Mouse (Mus musculus) heart, embryonic 12.5 days (tissue): Measurements from ENCODE around the gene 1600014C10Rik. TPM values are rescaled to one million over a fixed set of nuclear protein-coding genes. Genes with fewer than 3 reads are reported as not detected.

Experiments used
- ATAC-seq: fragments of 200-750 bp; cut with Nextera tagmentation; 2 replicates; pipeline ENCODE4 v1.8.0; 2017; ENCODE audit warnings: moderate TSS enrichment, moderate library complexity; ENCODE audit not compliant: insufficient number of reproducible peaks, low FRiP score
- H3K27ac ChIP-seq: fragments of 300-500 bp; sonication (generic); 2 replicates; pipeline ENCODE4 v1.5.1; 2016; ENCODE audit warnings: mild to moderate bottlenecking, moderate library complexity; ENCODE audit not compliant: poor library complexity, severe bottlenecking
- H3K27me3 ChIP-seq: fragments of 300-500 bp; sonication (generic); replicated peaks from 2 replicates; pipeline ENCODE4 v1.6.1; 2016; ENCODE audit warnings: mild to moderate bottlenecking, moderate library complexity
- H3K36me3 ChIP-seq: fragments of 300-500 bp; sonication (generic); 2 replicates; pipeline ENCODE4 v1.6.1; 2016; ENCODE audit warnings: mild to moderate bottlenecking, moderate library complexity
- H3K4me1 ChIP-seq: fragments of 300-500 bp; sonication (generic); replicated peaks from 2 replicates; pipeline ENCODE4 v1.6.1; 2016; ENCODE audit warnings: mild to moderate bottlenecking
- H3K4me2 ChIP-seq: fragments of 300-500 bp; sonication (generic); 2 replicates; pipeline ENCODE4 v1.6.1; 2016; ENCODE audit warnings: mild to moderate bottlenecking, moderate library complexity
- H3K4me3 ChIP-seq: fragments of 300-500 bp; sonication (generic); 2 replicates; pipeline ENCODE4 v1.5.1; 2016; ENCODE audit warnings: mild to moderate bottlenecking
- H3K9ac ChIP-seq: fragments of 300-500 bp; sonication (generic); 2 replicates; pipeline ENCODE4 v1.6.1; 2016; ENCODE audit warnings: mild to moderate bottlenecking, moderate library complexity
- H3K9me3 ChIP-seq: fragments of 300-500 bp; sonication (generic); replicated peaks from 2 replicates; pipeline ENCODE4 v1.6.1; 2016; ENCODE audit warnings: mild to moderate bottlenecking, moderate library complexity
- WGBS: fragments of 180-500 bp; shearing (Covaris S2); methylation state at CpG from one replicate; pipeline ENCODE4 v1.1.7; 2016; 5-methylcytosine and 5-hydroxymethylcytosine counted together
- polyA plus RNA-seq: library from polyadenylated mRNA; unstranded; fragments of >200 nt; fragmentation: Nextera tagmentation; extraction: Ambion mirVana; gene quantifications from 2 replicates; pipeline ENCODE4 v1.2.1, GENCODE M21; 2016

1600014C10Rik gene
- polyA plus RNA-seq, 1 experiment from 2014 or later, result 13.5 TPM

- Histone ChIP-seq H3K4me2 (peak overlapping the region; percentile 88), H3K36me3 (peaks cover 2% of the 10 kb centered on the region; the same call in 1 of the 2 replicates), H3K27me3 (no peaks in the 10 kb centered on the region), H3K9ac (peak overlapping the region; percentile 76), H3K9me3 (no peaks in the 10 kb centered on the region), H3K4me3 (peak overlapping the region; percentile 63), H3K27ac (no peak overlapping the region), H3K4me1 (peaks cover 13% of the 10 kb centered on the region)
- no peak for ATAC-seq
- 50% methylated on average over 1 of the region's 1 CpGs for WGBS
Measured at GRCm38 (mm10) chr7:38184418-38184745, 1.4 kb downstream of the 1600014C10Rik start.

- H3K9me3 ChIP-seq, result no peaks in the 10 kb centered on the region
- peaks cover 6% of the 10 kb centered on the region; the same call in 1 of the 2 replicates for H3K36me3 ChIP-seq
- H3K4me2 ChIP-seq, result peak overlapping the region; percentile 88; the same call in 1 of the 2 replicates
- no peak overlapping the region for H3K4me3 ChIP-seq
- WGBS, result 88% methylated on average over 6 of the region's 6 CpGs
- ATAC-seq, result no peak
- peaks cover 13% of the 10 kb centered on the region for H3K4me1 ChIP-seq
- H3K9ac ChIP-seq, result no peak overlapping the region
- no peaks in the 10 kb centered on the region for H3K27me3 ChIP-seq
- no peak overlapping the region for H3K27ac ChIP-seq
Measured at GRCm38 (mm10) chr7:38184786-38185185, 1.8 kb downstream of the 1600014C10Rik start.

GRCm38 (mm10) chr7:38186861-38187260 is 3.8 kb downstream of the 1600014C10Rik start:
- H3K9ac ChIP-seq, result no peak overlapping the region
- ATAC-seq, result no peak
- WGBS, result 56% methylated on average over 4 of the region's 4 CpGs
- 0 out of 2 replicates have a peak, but pooled peaks cover 2% of the 10 kb centered on the region for H3K9me3 ChIP-seq
- H3K27me3 ChIP-seq, result no peaks in the 10 kb centered on the region
- no peak overlapping the region for H3K27ac ChIP-seq
- H3K36me3 ChIP-seq, result peaks cover 12% of the 10 kb centered on the region
- H3K4me1 ChIP-seq, result peaks cover 13% of the 10 kb centered on the region
- H3K4me3 ChIP-seq, result no peak overlapping the region
- no peak overlapping the region for H3K4me2 ChIP-seq

GRCm38 (mm10) chr7:38187796-38188195 is 4.8 kb downstream of the 1600014C10Rik start:
- ATAC-seq, result no peak
- H3K9ac ChIP-seq, result no peak overlapping the region
- WGBS, result 59% methylated on average over 4 of the region's 4 CpGs

GRCm38 (mm10) chr7:38188281-38189075 is 5.5 kb downstream of the 1600014C10Rik start:
- Histone ChIP-seq H3K4me3 (no peak overlapping the region), H3K4me1 (peaks cover 6% of the 10 kb centered on the region), H3K9ac (no peak overlapping the region), H3K4me2 (no peak overlapping the region), H3K27ac (no peak overlapping the region), H3K36me3 (peaks cover 12% of the 10 kb centered on the region), H3K27me3 (no peaks in the 10 kb centered on the region), H3K9me3 (0 out of 2 replicates have a peak, but pooled peaks cover 2% of the 10 kb centered on the region)
- ATAC-seq, result no peak
- 85% methylated on average over 8 of the region's 8 CpGs for WGBS

More at GRCm38 (mm10) chr7:38187796-38188195, 4.8 kb downstream of the 1600014C10Rik start:
- Histone ChIP-seq H3K27ac (no peak overlapping the region), H3K4me3 (no peak overlapping the region), H3K4me2 (no peak overlapping the region), H3K36me3 (peaks cover 12% of the 10 kb centered on the region), H3K4me1 (peaks cover 12% of the 10 kb centered on the region), H3K9me3 (0 out of 2 replicates have a peak, but pooled peaks cover 2% of the 10 kb centered on the region), H3K27me3 (no peaks in the 10 kb centered on the region)

GRCm38 (mm10) chr7:38189136-38189982 is 6.3 kb downstream of the 1600014C10Rik start:
- Histone ChIP-seq H3K9ac (no peak overlapping the region), H3K36me3 (peaks cover 14% of the 10 kb centered on the region), H3K9me3 (0 out of 2 replicates have a peak, but pooled peaks cover 2% of the 10 kb centered on the region), H3K27me3 (no peaks in the 10 kb centered on the region), H3K27ac (no peak overlapping the region), H3K4me3 (no peak overlapping the region), H3K4me2 (no peak overlapping the region), H3K4me1 (peaks cover 2% of the 10 kb centered on the region)
- 82% methylated on average over 15 of the region's 15 CpGs for WGBS
- ATAC-seq, result no peak

- H3K4me1 ChIP-seq, result no peaks in the 10 kb centered on the region
- H3K9ac ChIP-seq, result no peak overlapping the region
- H3K27ac ChIP-seq, result no peak overlapping the region
- no peaks in the 10 kb centered on the region for H3K27me3 ChIP-seq
- ATAC-seq, result no peak
- no peak overlapping the region for H3K4me3 ChIP-seq
- H3K4me2 ChIP-seq, result no peak overlapping the region
- H3K9me3 ChIP-seq, result 0 out of 2 replicates have a peak, but pooled peaks cover 2% of the 10 kb centered on the region
- WGBS, result 85% methylated on average over 8 of the region's 8 CpGs
- H3K36me3 ChIP-seq, result peaks cover 23% of the 10 kb centered on the region
Measured at GRCm38 (mm10) chr7:38190056-38190835, 7.2 kb downstream of the 1600014C10Rik start.

- peaks cover 23% of the 10 kb centered on the region for H3K36me3 ChIP-seq
- H3K9me3 ChIP-seq, result 0 out of 2 replicates have a peak, but pooled peaks cover 2% of the 10 kb centered on the region
- 65% methylated on average over 8 of the region's 8 CpGs for WGBS
- no peak overlapping the region for H3K4me3 ChIP-seq
- no peaks in the 10 kb centered on the region for H3K27me3 ChIP-seq
- no peak overlapping the region for H3K27ac ChIP-seq
- ATAC-seq, result no peak
- H3K4me1 ChIP-seq, result no peaks in the 10 kb centered on the region
- no peak overlapping the region for H3K4me2 ChIP-seq
- H3K9ac ChIP-seq, result no peak overlapping the region
Measured at GRCm38 (mm10) chr7:38191146-38191545, 8.1 kb downstream of the 1600014C10Rik start.

GRCm38 (mm10) chr7:38191571-38191970 is 8.6 kb downstream of the 1600014C10Rik start:
- H3K4me2 ChIP-seq, result no peak overlapping the region
- ATAC-seq, result no peak
- H3K4me1 ChIP-seq, result no peaks in the 10 kb centered on the region
- H3K9ac ChIP-seq, result no peak overlapping the region
- no peak overlapping the region for H3K4me3 ChIP-seq
- 0 out of 2 replicates have a peak, but pooled peaks cover 3% of the 10 kb centered on the region for H3K9me3 ChIP-seq
- H3K36me3 ChIP-seq, result peaks cover 23% of the 10 kb centered on the region
- no peaks in the 10 kb centered on the region for H3K27me3 ChIP-seq
- WGBS, result 41% methylated on average over 10 of the region's 10 CpGs
- H3K27ac ChIP-seq, result no peak overlapping the region

GRCm38 (mm10) chr7:38199907-38200605 is 17.0 kb downstream of the 1600014C10Rik start:
- Histone ChIP-seq H3K4me3 (no peak overlapping the region), H3K4me1 (no peaks in the 10 kb centered on the region), H3K27me3 (no peaks in the 10 kb centered on the region; the same call in 1 of the 2 replicates), H3K9ac (no peak overlapping the region), H3K27ac (no peak overlapping the region), H3K9me3 (0 out of 2 replicates have a peak, but pooled peaks cover 2% of the 10 kb centered on the region), H3K36me3 (peaks cover 6% of the 10 kb centered on the region; the same call in 1 of the 2 replicates), H3K4me2 (peak overlapping the region; percentile 59)
- no peak for ATAC-seq
- 61% methylated on average over 8 of the region's 8 CpGs for WGBS
